Mouse (Mus musculus): ENCODE measurements around the gene Ppef2. TPM values are rescaled to one million over a fixed set of nuclear protein-coding genes. Genes with fewer than 3 reads are reported as not detected.
A peak's percentile ranks its signal among the peaks of the same experiment; 100 is the strongest.

The Ppef2 gene
- polyA plus RNA-seq, 1 experiment from 2014 or later, result not detected

DNA sequence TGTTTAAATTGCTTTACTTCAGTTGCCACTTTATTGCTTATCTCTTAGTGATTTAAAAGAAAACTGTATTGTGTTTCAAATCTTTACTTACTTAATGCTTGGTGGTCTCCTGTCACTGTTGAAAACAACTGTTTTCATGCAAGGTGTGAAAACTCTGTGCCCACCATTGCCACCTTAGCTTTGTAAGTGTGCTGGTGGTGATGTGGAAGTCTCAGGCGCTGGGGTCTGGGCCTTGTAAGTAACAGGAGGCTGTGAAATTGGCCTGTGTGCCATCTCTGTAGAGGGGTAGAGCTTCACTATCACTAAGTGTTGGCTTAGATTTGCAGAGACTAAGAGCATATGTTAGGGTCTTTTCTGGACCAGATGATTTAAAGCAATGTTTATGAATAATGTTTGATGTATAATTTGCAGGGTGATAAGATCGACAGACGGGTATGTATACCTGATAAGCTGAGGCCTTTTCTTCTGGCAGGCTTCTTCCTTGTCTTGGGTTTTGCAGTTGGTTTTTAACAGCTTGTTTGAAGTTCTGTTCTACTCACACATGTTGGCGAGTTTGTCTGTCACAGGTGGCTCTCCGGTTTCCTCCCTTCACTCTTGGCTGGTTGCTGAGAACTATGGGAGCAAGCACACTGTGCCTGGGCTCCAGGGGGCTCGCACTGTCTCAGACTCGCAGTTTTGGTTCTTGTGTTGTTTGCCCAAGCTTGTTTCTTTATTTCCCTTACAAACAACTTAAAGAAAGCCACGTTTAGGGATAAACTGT, 72.8 kb downstream of the Ppef2 start:
- peaks cover 43% of the 10 kb centered on the region for H3K36me3 ChIP-seq (ENCODE audit: control insufficient read depth, insufficient read depth)
- no peaks in the 10 kb centered on the region for H3K27me3 ChIP-seq (ENCODE audit: control insufficient read depth, insufficient read depth, low read length)
- H3K4me2 ChIP-seq (ENCODE audit: low read depth, low read length), result no peak overlapping the region
- no peaks in the 10 kb centered on the region for H3K4me1 ChIP-seq (ENCODE audit: control insufficient read depth, insufficient read depth, low read length)
- peak; percentile 65; the same call in 1 of the 2 replicates for ATAC-seq (replicated peaks; ENCODE audit: extremely low read depth, insufficient read depth, low FRiP score)
- H3K9me3 ChIP-seq (replicated peaks; ENCODE audit: control insufficient read depth, low read length), result peaks cover under 1% of the 10 kb centered on the region; the same call in 1 of the 2 replicates
- peak overlapping the region; percentile 46; the same call in 1 of the 2 replicates for H3K27ac ChIP-seq (ENCODE audit: low read length)
- H3K4me3 ChIP-seq (ENCODE audit: low read length), result no peak overlapping the region
- 74% methylated on average over 8 of the region's 8 CpGs for WGBS
- H3K9ac ChIP-seq (ENCODE audit: low read length), result no peak overlapping the region

Other genes starting within 250 kb of the Ppef2 start
- 1.2 and 1.4 TPM in 2 replicates for gene Cdkl2, start 212.4 kb downstream of the Ppef2 start, polyA plus RNA-seq (2015; fragmentation: Nextera tagmentation; extraction: Ambion mirVana)
- 122 and 125 TPM in 2 replicates for gene G3bp2, start 172.6 kb downstream of the Ppef2 start, polyA plus RNA-seq (2015; fragmentation: Nextera tagmentation; extraction: Ambion mirVana)
- gene Uso1, start 118.3 kb downstream of the Ppef2 start, polyA plus RNA-seq (2015; fragmentation: Nextera tagmentation; extraction: Ambion mirVana), result 28.4 and 31.0 TPM in 2 replicates
- not detected in 2 replicates for gene U90926, start 40.9 kb downstream of the Ppef2 start, polyA plus RNA-seq (2015; fragmentation: Nextera tagmentation; extraction: Ambion mirVana)
- 8.4 and 9.3 TPM in 2 replicates for gene Naaa, start 21.9 kb upstream of the Ppef2 start, polyA plus RNA-seq (2015; fragmentation: Nextera tagmentation; extraction: Ambion mirVana)
- 22.0 and 22.2 TPM in 2 replicates for gene Sdad1, start 54.2 kb upstream of the Ppef2 start, polyA plus RNA-seq (2015; fragmentation: Nextera tagmentation; extraction: Ambion mirVana)
- 0.21 and 0.37 TPM in 2 replicates for gene Cxcl9, start 71.8 kb upstream of the Ppef2 start, polyA plus RNA-seq (2015; fragmentation: Nextera tagmentation; extraction: Ambion mirVana)
- gene Art3, start 75.5 kb upstream of the Ppef2 start, polyA plus RNA-seq (2015; fragmentation: Nextera tagmentation; extraction: Ambion mirVana), result 71.8 and 92.4 TPM in 2 replicates
- gene Cxcl10, start 92.6 kb upstream of the Ppef2 start, polyA plus RNA-seq (2015; fragmentation: Nextera tagmentation; extraction: Ambion mirVana), result 5.5 and 16.5 TPM in 2 replicates
- gene Nup54, start 178.9 kb upstream of the Ppef2 start, polyA plus RNA-seq (2015; fragmentation: Nextera tagmentation; extraction: Ambion mirVana), result 37.2 and 38.8 TPM in 2 replicates